Mouse (Mus musculus) kidney, embryonic 16.5 days (tissue): ENCODE measurements around the gene Cfap45. TPM values are rescaled to one million over a fixed set of nuclear protein-coding genes. Genes with fewer than 3 reads are reported as not detected.

Experiments
- ATAC-seq: fragments of 200-750 bp; cut with Nextera tagmentation; 2 replicates; pipeline ENCODE4 v1.8.0; 2017; ENCODE audit warnings: moderate TSS enrichment; ENCODE audit not compliant: low FRiP score, low TSS enrichment
- H3K27ac ChIP-seq: fragments of 300-500 bp; sonication (generic); 2 replicates; pipeline ENCODE4 v1.5.1; 2014; ENCODE audit warnings: low read length
- H3K27me3 ChIP-seq: fragments of 300-500 bp; sonication (generic); 2 replicates; pipeline ENCODE4 v1.6.1; 2014; ENCODE audit warnings: low read length, control low read depth, mixed read lengths; ENCODE audit not compliant: insufficient read depth
- H3K36me3 ChIP-seq: fragments of 300-500 bp; sonication (generic); 2 replicates; pipeline ENCODE4 v1.6.1; 2014; ENCODE audit warnings: low read length, control low read depth, mixed read lengths; ENCODE audit not compliant: insufficient read depth
- H3K4me1 ChIP-seq: fragments of 300-500 bp; sonication (generic); 2 replicates; pipeline ENCODE4 v1.6.1; 2014; ENCODE audit warnings: low read length, control low read depth, mixed read lengths; ENCODE audit not compliant: insufficient read depth
- H3K4me2 ChIP-seq: fragments of 300-500 bp; sonication (generic); replicated peaks from 2 replicates; pipeline ENCODE4 v1.6.1; 2014; ENCODE audit warnings: low read depth, low read length
- H3K4me3 ChIP-seq: fragments of 300-500 bp; sonication (generic); 2 replicates; pipeline ENCODE4 v1.5.1; 2014; ENCODE audit warnings: mild to moderate bottlenecking, low read length
- H3K9ac ChIP-seq: fragments of 300-500 bp; sonication (generic); replicated peaks from 2 replicates; pipeline ENCODE4 v1.6.1; 2014; ENCODE audit warnings: low read length
- H3K9me3 ChIP-seq: fragments of 300-500 bp; sonication (generic); 2 replicates; pipeline ENCODE4 v1.6.1; 2016; ENCODE audit warnings: low read length, control low read depth
- WGBS: fragments of 180-500 bp; shearing (Covaris S2); extraction: QIAGEN DNeasy Blood & Tissue Kit; methylation state at CpG from one replicate; pipeline ENCODE4 v1.1.7; 2014; 5-methylcytosine and 5-hydroxymethylcytosine counted together
- polyA plus RNA-seq: library from polyadenylated mRNA; unstranded; fragments of >200 nt; fragmentation: Nextera tagmentation; extraction: Ambion mirVana; gene quantifications from 2 replicates; pipeline ENCODE4 v1.2.1, GENCODE M21; 2015

The Cfap45 gene
- polyA plus RNA-seq, 1 experiment from 2014 or later: 1.9 TPM

DNA sequence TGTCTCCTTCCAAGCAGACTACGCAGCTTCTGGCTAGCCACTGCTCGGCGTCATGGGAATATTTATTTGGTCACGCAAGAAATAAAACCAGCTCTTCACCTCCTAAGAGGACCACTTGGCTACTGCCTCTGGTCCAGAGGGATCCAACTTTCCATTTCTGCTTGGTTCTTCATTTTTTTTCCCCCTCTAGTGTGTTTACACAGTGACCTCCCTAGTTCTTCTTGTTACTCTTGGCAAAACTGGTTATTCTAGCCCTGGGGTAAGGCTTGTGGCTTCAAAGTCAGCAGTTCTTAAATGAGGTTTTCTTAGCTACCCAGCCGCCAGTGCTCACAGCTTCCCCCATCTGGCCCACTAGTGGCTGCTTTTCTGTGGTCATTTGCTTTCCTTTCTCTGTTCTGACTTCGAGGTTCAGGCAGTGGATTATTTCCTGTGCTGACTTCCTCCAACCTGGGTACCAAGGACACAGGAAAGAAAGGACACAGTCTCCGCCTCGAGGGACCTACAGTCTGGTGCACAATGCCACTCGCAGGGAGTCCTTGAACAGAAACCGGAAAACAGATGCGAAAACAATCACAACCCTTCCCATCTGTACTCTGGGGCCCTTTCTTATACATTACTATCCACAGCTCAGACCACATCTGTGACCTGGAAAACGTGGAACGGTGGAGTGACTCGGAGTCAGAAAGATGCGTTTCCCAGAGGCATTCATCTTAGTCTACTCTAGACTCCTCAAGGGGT lies 4.6 kb downstream of the Cfap45 start:
- Histone ChIP-seq H3K36me3 (no peaks in the 10 kb centered on the region), H3K4me1 (peaks cover 22% of the 10 kb centered on the region), H3K9ac (no peak overlapping the region), H3K27ac (peak overlapping the region; percentile 41; the same call in 1 of the 2 replicates), H3K27me3 (peaks cover 9% of the 10 kb centered on the region; the same call in 1 of the 2 replicates), H3K4me3 (no peak overlapping the region), H3K9me3 (no peaks in the 10 kb centered on the region), H3K4me2 (no peak overlapping the region)
- ATAC-seq: 0 out of 2 replicates have a peak, but pooled peaks have one; percentile 7
- 35% methylated on average over 15 of the region's 15 CpGs for WGBS

DNA sequence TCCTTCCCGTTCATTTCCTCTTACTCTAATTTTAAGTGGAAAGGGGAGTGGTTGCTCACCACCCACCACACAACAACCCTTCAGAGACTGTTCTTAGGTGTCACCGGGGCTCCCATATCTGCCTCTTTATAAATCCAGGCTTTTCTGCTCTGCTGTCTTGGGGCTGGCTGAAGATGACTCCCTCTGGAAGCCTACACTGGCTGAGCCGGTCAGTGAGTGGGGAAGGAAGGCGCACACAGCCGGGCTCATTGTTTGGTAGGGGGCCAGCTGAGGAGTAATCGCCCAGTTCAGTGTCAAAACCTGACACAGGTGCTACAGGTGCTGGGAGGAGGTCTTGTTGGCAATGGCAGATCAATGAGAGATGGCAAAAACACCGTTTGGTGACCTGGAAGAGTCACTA lies 5.4 kb downstream of the Cfap45 start:
- Histone ChIP-seq H3K27me3 (peaks cover 9% of the 10 kb centered on the region; the same call in 1 of the 2 replicates), H3K4me3 (no peak overlapping the region), H3K9me3 (no peaks in the 10 kb centered on the region), H3K27ac (peak overlapping the region; percentile 41), H3K4me2 (peak overlapping the region; percentile 21; the same call in 1 of the 2 replicates), H3K9ac (no peak overlapping the region), H3K4me1 (peaks cover 21% of the 10 kb centered on the region), H3K36me3 (no peaks in the 10 kb centered on the region)
- no peak for ATAC-seq
- 71% methylated on average over 7 of the region's 7 CpGs for WGBS

- WGBS: 64% methylated on average over 23 of the region's 23 CpGs
- Histone ChIP-seq H3K4me3 (no peak overlapping the region), H3K27ac (peak overlapping the region; percentile 41), H3K9ac (peak overlapping the region; percentile 14; the same call in 1 of the 2 replicates), H3K27me3 (peaks cover 8% of the 10 kb centered on the region; the same call in 1 of the 2 replicates), H3K36me3 (no peaks in the 10 kb centered on the region), H3K4me2 (peak overlapping the region; percentile 22; the same call in 1 of the 2 replicates), H3K4me1 (peaks cover 17% of the 10 kb centered on the region), H3K9me3 (no peaks in the 10 kb centered on the region)
- no peak for ATAC-seq
Observed at GRCm38 (mm10) chr1:172526380-172527081, 5.9 kb downstream of the Cfap45 start.

DNA sequence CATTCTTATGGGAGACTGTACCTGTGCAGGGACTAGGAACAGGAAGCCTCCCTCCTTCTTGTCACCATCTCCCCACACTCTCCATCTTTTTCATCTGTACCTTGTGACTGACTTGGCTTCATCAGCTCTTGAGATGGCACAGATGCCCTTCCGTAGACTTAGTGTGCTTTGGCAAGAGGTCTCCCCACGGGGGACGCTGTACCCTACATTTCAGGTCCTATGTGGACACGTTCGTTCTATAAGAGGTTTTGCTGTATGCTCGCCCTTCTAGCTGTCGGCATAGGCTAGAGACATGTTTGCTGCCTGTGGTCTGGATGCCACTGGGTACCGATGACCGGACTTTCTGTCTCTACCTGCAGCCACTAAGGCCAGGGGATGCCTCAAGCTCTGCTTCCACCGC lies 6.8 kb downstream of the Cfap45 start:
- Histone ChIP-seq H3K9ac (no peak overlapping the region), H3K27me3 (peaks cover 7% of the 10 kb centered on the region; the same call in 1 of the 2 replicates), H3K27ac (no peak overlapping the region), H3K36me3 (no peaks in the 10 kb centered on the region), H3K4me2 (no peak overlapping the region), H3K4me3 (no peak overlapping the region), H3K9me3 (no peaks in the 10 kb centered on the region), H3K4me1 (peaks cover 19% of the 10 kb centered on the region)
- no peak for ATAC-seq
- WGBS: 92% methylated on average over 10 of the region's 10 CpGs

DNA sequence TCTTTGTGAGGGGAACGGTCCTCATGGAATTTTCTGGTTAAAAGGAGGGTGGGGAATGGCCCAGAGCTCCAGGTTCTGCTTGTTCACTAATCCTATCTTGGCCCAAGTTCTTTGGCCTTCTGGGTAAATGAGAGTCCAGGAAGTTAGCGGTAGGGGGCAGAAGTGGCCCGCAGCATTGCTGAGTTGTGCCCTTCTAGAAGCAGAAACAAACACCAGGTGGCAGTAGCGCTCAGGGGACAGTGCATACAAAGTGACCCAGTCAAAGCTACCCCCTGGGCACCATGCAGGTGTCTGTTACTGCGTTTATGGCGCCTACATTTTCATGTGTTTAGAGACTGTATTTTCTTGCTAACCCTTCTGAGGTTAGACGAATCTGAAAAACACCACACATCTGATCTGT lies 8.1 kb downstream of the Cfap45 start:
- no peak overlapping the region for H3K27ac ChIP-seq
- peaks cover 7% of the 10 kb centered on the region; the same call in 1 of the 2 replicates for H3K27me3 ChIP-seq
- ATAC-seq: peak; percentile 74
- H3K4me1 ChIP-seq: peaks cover 25% of the 10 kb centered on the region
- H3K36me3 ChIP-seq: no peaks in the 10 kb centered on the region
- WGBS: 6% methylated on average over 7 of the region's 7 CpGs
- H3K4me2 ChIP-seq: no peak overlapping the region
- no peaks in the 10 kb centered on the region for H3K9me3 ChIP-seq
- H3K9ac ChIP-seq: no peak overlapping the region
- H3K4me3 ChIP-seq: no peak overlapping the region

- WGBS: 21% methylated on average over 8 of the region's 8 CpGs
- peaks cover 7% of the 10 kb centered on the region; the same call in 1 of the 2 replicates for H3K27me3 ChIP-seq
- H3K4me3 ChIP-seq: no peak overlapping the region
- H3K4me1 ChIP-seq: peaks cover 16% of the 10 kb centered on the region
- H3K4me2 ChIP-seq: no peak overlapping the region
- H3K27ac ChIP-seq: no peak overlapping the region
- no peak overlapping the region for H3K9ac ChIP-seq
- no peaks in the 10 kb centered on the region for H3K9me3 ChIP-seq
- no peaks in the 10 kb centered on the region for H3K36me3 ChIP-seq
- peak; percentile 37 for ATAC-seq
Observed at GRCm38 (mm10) chr1:172530544-172531220, 10.1 kb downstream of the Cfap45 start.

- H3K4me1 ChIP-seq: peaks cover 16% of the 10 kb centered on the region
- peak overlapping the region; percentile 53 for H3K9ac ChIP-seq
- WGBS: 2% methylated on average over 13 of the region's 13 CpGs
- ATAC-seq: peak; percentile 74; the same call in 1 of the 2 replicates
- H3K9me3 ChIP-seq: no peaks in the 10 kb centered on the region
- H3K36me3 ChIP-seq: no peaks in the 10 kb centered on the region
- H3K27me3 ChIP-seq: peaks cover 1% of the 10 kb centered on the region; the same call in 1 of the 2 replicates
- H3K4me3 ChIP-seq: peak overlapping the region; percentile 40
- peak overlapping the region; percentile 58 for H3K4me2 ChIP-seq
- no peak overlapping the region for H3K27ac ChIP-seq
Observed at GRCm38 (mm10) chr1:172532551-172532950, 11.9 kb downstream of the Cfap45 start.

DNA sequence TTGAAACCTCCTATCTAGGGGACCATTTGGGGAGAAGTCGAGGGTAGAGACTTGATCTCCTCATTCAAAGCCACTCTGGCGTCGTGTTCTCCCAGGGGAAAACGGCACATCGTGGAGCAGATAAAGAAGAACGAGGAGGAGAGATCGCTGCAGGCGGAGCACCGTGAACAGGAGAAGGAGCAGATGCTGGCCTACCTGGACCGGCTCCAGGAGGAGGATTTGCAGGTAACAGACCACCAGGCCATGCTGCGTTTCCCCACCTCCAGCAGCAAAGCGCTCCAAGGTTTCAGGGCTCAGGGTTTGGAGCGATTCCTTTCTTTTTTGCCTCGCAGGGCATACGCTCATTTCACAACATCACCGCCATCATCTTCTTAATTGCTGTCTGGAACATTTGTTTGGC lies 14.5 kb downstream of the Cfap45 start:
- Histone ChIP-seq H3K4me3 (no peak overlapping the region), H3K4me1 (peaks cover 16% of the 10 kb centered on the region), H3K4me2 (no peak overlapping the region), H3K36me3 (no peaks in the 10 kb centered on the region), H3K9me3 (no peaks in the 10 kb centered on the region), H3K27ac (no peak overlapping the region), H3K9ac (no peak overlapping the region), H3K27me3 (no peaks in the 10 kb centered on the region)
- WGBS: 85% methylated on average over 16 of the region's 16 CpGs
- ATAC-seq: no peak

DNA sequence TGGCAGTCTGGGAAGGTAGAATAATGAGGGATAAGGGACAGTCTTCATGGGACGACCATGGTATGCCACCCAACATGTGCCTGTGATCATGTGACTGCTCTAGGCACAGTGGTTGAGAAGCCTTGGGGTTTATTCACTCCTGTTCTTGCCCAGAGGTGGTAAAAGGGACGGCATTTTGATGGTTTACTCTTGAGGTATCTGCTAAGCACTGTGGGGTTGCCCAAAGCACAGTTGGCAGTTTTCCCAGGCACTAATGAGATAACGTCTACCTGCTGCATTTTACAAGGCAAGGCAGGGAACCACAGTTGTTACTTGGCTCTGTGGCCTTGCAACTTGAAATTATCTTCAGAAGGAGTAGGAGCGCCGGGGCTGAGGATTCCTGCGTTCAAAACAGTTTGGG lies 19.2 kb downstream of the Cfap45 start:
- H3K9me3 ChIP-seq: no peaks in the 10 kb centered on the region
- ATAC-seq: no peak
- no peak overlapping the region for H3K9ac ChIP-seq
- H3K27ac ChIP-seq: no peak overlapping the region
- H3K4me3 ChIP-seq: no peak overlapping the region
- H3K4me1 ChIP-seq: no peaks in the 10 kb centered on the region
- 72% methylated on average over 6 of the region's 6 CpGs for WGBS
- no peaks in the 10 kb centered on the region for H3K27me3 ChIP-seq
- H3K4me2 ChIP-seq: no peak overlapping the region
- no peaks in the 10 kb centered on the region for H3K36me3 ChIP-seq
